8 mouse cellular contexts compared by ENCODE assay signal in the genomic region with DNA sequence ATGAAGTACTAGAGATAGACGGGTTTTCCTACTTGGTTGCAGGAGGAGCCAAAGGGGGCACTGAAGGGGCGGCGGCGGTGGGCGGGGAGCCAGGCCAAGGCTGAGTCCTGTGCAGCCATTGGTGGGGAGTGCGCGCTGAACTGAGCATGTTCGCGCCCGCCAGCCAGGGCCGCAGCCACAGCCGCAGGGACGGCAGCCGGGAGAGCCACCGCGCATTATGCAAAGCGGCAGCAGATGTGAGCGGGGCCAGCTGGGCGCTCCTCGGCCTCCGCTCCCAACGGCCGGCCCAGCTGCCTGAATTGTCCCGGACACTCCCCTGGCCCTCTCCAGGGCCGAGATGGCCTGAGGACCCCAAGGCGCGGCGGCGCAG. TPM values are rescaled to one million over a fixed set of nuclear protein-coding genes. Genes with fewer than 3 reads are reported as not detected.
DNase-seq lines count a peak whose midpoint lies in the region; ATAC-seq lines count a peak whose summit lies in the region.

A gene (plus strand): TSS at position 165 of the 370 bp plus-strand sequence.

- H3K27ac ChIP-seq in hindbrain, embryonic 14.5 days = peak within 1 kb of the TSS; percentile 90
- H3K27ac ChIP-seq in midbrain, embryonic 12.5 days (replicated peaks) = peak within 1 kb of the TSS; percentile 96

- H3K36me3 ChIP-seq in erythroblast, embryonic 14.5 days (ENCODE audit: control insufficient read depth) = no peaks in the 10 kb centered on the region
- H3K36me3 ChIP-seq in hindbrain, embryonic 14.5 days (replicated peaks; ENCODE audit: control insufficient read depth, insufficient read depth) = no peaks in the 10 kb centered on the region
- no peaks in the 10 kb centered on the region for H3K36me3 ChIP-seq in midbrain, embryonic 12.5 days

- WGBS in hindbrain, embryonic 14.5 days = 0% methylated on average over 29 of the region's 29 CpGs
- WGBS in midbrain, embryonic 12.5 days = under 1% methylated on average over 29 of the region's 29 CpGs

- DNase-seq in cerebellum, postnatal 36 days = peak; percentile 78 to 81
- peak; percentile 86 to 90 for DNase-seq in frontal cortex, postnatal 36 days (ENCODE audit: low spot score in 2 of 2)
- DNase-seq in hindbrain, embryonic 14.5 days (ENCODE audit: low spot score) = peak; percentile 86
- peak; percentile 96 for DNase-seq in left cerebral cortex, postnatal 4 days
- peak; percentile 5 to 38 for DNase-seq in spleen, postnatal 10 days (ENCODE audit: low spot score in 2 of 2)

- no peak for ATAC-seq in erythroblast, adult 5-6 weeks (replicated peaks; ENCODE audit: low FRiP score, poor library complexity, severe bottlenecking)
- ATAC-seq in hindbrain, embryonic 14.5 days (ENCODE audit: low FRiP score) = peak; percentile 94
- ATAC-seq in midbrain, embryonic 12.5 days (ENCODE audit: low FRiP score, low read depth) = peak; percentile 96

- peak within 1 kb of the TSS; percentile 91 for H3K9ac ChIP-seq in hindbrain, embryonic 14.5 days
- peak within 1 kb of the TSS; percentile 95 for H3K9ac ChIP-seq in midbrain, embryonic 12.5 days (replicated peaks)

- peaks cover 3% of the 10 kb centered on the region; the same call in 1 of the 2 replicates for H3K9me3 ChIP-seq in erythroblast, embryonic 14.5 days (ENCODE audit: control insufficient read depth, low read length)
- no peaks in the 10 kb centered on the region for H3K9me3 ChIP-seq in hindbrain, embryonic 14.5 days (ENCODE audit: control insufficient read depth, low read length)
- no peaks in the 10 kb centered on the region for H3K9me3 ChIP-seq in midbrain, embryonic 12.5 days

- intact Hi-C loops in left cerebral cortex, postnatal 4 days (cut with DNase I) = no loop called here

- H3K4me2 ChIP-seq in hindbrain, embryonic 14.5 days (replicated peaks) = peak within 1 kb of the TSS; percentile 83
- H3K4me2 ChIP-seq in midbrain, embryonic 12.5 days (replicated peaks) = peak within 1 kb of the TSS; percentile 87

- peaks cover 45% of the 10 kb centered on the region for H3K27me3 ChIP-seq in erythroblast, embryonic 14.5 days (ENCODE audit: control insufficient read depth)
- no peaks in the 10 kb centered on the region for H3K27me3 ChIP-seq in hindbrain, embryonic 14.5 days (ENCODE audit: control insufficient read depth, insufficient read depth, low read length)
- no peaks in the 10 kb centered on the region for H3K27me3 ChIP-seq in midbrain, embryonic 12.5 days

- H3K4me1 ChIP-seq in erythroblast, embryonic 14.5 days (ENCODE audit: control insufficient read depth) = peaks cover 9% of the 10 kb centered on the region
- peaks cover 28% of the 10 kb centered on the region for H3K4me1 ChIP-seq in hindbrain, embryonic 14.5 days (replicated peaks; ENCODE audit: control insufficient read depth, insufficient read depth, low read length)
- peaks cover 44% of the 10 kb centered on the region for H3K4me1 ChIP-seq in midbrain, embryonic 12.5 days

- H3K4me3 ChIP-seq in erythroblast, embryonic 14.5 days (replicated peaks) = peak within 1 kb of the TSS; percentile 31
- peak within 1 kb of the TSS; percentile 84 for H3K4me3 ChIP-seq in hindbrain, embryonic 14.5 days (replicated peaks; ENCODE audit: low read length)
- peak within 1 kb of the TSS; percentile 87 for H3K4me3 ChIP-seq in midbrain, embryonic 12.5 days

RNA-seq across cellular contexts. Expression of the gene that starts here (rescaled TPM):
- polyA plus RNA-seq in erythroblast, embryonic 14.5 days (2012) = 0.02 TPM in 1 of 2 replicates, not detected in the other
- total RNA-seq in erythroblast, adult 5-6 weeks (2015; ENCODE audit: low replicate concordance) = not detected in 2 replicates
- 0.09 TPM in 1 of 2 replicates, not detected in the other for total RNA-seq in erythroblast, adult 5-6 weeks (2017; ENCODE audit: low replicate concordance)
- 8.3 and 9.6 TPM in 2 replicates for polyA plus RNA-seq in hindbrain, embryonic 14.5 days (2014; fragmentation: Nextera tagmentation; extraction: Ambion mirVana)
- 10 to 100 TPM; 44.4 to 46.6 TPM for total RNA-seq in left cerebral cortex, postnatal 4 days (2021)
- polyA plus RNA-seq in midbrain, embryonic 12.5 days (2016; fragmentation: Nextera tagmentation; extraction: Ambion mirVana) = 11.4 TPM in 2 replicates

Comparison
In these comparisons a context has a peak if more than half of its experiments do, and no peak if none do; other contexts are left out.
1. RNA of the gene that starts here (total RNA-seq): 44.4 to 46.6 TPM in left cerebral cortex, postnatal 4 days; 0.09 TPM in erythroblast, adult 5-6 weeks; every median in the first group is over 10 times any median in the second.
2. H3K4me3 ChIP-seq: peak in every context shown above with its lines; median percentile 87 in midbrain, embryonic 12.5 days; 84 in hindbrain, embryonic 14.5 days; 31 in erythroblast, embryonic 14.5 days.
3. DNase-seq: peak in every context shown above with its lines; median percentile 96 in left cerebral cortex, postnatal 4 days; 88 in frontal cortex, postnatal 36 days; 86 in hindbrain, embryonic 14.5 days; 80 in cerebellum, postnatal 36 days; 22 in spleen, postnatal 10 days.